Mouse (Mus musculus): Measurements from ENCODE around the gene Irak1.

The Irak1 gene

GRCm38 (mm10) chrX:73965307-73965706 is 58.4 kb downstream of the Irak1 start:
- peak; percentile 77 for DNase-seq

GRCm38 (mm10) chrX:73964363-73964762 is 59.4 kb downstream of the Irak1 start:
- DNase-seq: no peak
